Mouse (Mus musculus): ENCODE results near the gene Shkbp1.

The Shkbp1 gene

DNA sequence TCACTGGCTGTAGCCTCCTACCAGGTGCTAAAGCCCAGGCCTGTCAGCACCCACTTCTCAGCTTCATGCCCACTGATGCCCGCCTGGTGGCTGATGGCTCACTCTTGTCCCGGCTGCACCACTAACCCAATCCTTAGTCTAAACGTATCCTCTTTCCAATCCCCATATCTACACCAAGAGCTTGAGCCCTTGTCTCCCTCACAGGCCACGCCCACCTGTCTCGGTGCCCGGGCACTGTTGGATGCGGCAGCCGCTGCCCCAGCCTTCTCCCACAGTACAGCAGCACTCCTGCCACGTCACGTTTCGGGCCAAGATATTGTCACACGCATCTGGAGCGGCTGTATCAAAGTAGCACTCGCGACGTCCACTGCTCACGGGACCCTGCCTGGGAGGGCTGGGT, 45.5 kb downstream of the Shkbp1 start:
- no peak for DNase-seq (ENCODE audit: low spot score in 2 of 2)

DNA sequence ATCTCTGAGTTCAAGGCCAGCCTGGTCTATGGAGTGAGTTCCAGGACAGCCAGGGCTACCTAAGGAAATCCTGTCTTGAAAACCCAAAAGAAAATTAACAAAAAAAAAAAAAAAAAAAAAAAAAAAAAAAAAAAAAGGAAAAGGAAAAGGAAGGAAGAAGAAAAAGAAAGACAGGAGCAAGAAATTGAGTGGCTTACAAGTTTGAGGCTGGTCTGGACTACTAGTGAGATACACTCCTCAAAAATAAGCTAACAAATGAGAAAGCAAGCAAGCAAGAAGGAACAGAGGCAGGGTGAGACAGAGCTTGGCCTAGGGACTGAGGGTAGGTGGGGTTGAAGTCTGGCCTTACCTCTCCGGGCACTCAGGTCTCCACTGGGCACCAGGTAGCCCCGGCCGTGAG, 46.0 kb downstream of the Shkbp1 start:
- DNase-seq (ENCODE audit: low spot score in 2 of 2) = no peak

DNA sequence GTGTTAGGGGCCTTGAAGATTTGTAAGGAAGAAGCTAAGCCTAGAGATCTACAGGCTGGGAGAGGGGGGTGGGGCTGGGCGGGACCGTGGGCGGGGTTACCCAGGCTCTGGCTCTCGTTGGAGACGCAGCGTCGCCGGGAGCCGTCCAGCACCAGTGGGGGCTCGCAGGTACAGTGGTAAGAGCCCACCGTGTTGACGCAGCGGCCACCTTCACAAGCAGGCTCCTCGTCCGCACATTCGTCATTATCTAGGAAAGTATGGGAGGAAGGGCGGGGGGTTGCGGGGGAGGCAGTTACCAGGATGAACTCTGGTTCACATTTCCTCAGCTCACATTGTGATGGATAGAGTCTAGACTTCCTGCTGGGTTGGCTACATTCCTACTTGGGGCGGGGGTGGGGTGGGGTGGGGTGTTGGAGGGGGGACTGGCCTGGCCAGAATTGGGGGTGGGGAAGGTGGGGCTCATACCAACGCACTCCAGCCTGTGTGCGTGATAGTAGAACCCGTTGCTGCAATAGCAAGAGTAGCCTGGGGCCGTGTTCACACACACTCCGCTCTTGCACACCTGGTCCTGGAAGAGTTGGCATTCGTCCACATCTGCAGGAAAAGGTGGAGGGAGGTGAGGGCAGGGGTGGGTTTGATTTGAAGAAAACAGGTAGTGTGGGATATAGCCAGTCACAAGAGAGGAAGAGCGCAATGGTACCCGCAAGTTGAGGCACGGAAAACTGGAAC, 46.8 kb downstream of the Shkbp1 start:
- no peak for DNase-seq (ENCODE audit: low spot score in 2 of 2)

DNA sequence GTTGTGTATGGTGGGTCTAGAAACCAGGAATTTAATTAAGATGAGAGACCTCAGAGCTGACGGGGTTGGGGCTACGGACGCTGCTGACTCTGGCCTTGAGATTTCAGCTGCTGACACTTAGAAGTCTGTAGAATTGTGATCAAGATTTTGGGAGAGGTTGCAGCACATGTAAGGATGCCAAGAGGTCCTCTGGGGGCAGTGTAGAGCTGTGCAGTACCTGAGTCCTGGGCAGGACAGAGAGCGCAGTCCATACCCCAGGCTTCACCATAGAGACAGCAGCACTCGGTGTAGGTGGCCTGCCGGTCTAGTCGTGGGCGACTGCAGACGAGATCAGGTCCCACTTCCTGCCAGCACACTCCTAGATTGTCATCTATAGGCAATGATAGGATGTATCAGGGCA, 48.3 kb downstream of the Shkbp1 start:
- no peak for DNase-seq (ENCODE audit: low spot score in 2 of 2)

DNA sequence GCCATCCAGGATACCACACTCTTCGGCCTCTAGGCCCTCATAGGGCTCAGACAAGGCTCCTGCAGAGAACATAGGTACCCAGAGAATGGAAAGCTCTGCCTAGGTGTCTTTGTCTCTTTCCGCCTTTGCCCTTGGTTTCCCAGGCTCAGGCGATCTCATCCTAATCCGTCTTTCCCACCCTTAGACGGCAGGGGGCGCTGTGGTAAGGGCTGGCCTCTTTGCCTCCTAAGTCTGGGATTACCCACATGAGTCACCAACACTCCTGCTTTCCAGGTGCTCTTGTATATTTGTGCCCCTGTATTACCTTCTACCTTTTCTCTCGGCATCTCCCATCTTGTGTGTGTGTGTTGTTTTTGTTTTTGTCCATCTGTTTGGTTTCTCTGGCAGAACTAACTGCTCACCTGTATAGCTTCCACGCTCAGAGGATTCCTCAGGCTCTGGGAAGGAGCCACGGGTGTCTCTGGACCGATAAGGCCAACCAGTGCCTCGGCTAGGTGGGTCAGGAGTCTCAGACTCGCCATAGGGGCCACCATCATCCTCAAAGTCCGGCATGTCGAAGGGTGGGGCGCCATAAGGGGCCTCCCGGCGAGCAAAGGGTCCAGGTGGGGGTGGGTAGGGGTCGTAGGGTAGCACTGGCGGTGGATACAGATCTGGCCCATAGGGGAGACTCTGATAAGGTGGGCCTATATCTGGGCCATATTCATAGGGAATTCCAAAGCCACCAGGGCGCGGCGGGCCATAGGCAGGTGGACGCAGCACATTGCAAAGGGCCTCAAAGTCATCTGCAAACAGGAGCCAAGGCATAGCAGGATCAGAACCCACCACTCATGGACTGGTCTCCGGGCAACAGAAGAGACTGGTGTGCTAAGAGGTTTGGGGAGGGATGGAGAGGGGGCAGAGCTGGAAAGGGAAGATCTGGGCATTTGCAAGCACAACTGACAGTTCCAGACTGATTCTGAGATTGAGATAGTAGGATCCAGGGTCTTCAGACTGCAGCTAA, 49.4 kb downstream of the Shkbp1 start:
- DNase-seq (ENCODE audit: low spot score in 2 of 2) = no peak

DNA sequence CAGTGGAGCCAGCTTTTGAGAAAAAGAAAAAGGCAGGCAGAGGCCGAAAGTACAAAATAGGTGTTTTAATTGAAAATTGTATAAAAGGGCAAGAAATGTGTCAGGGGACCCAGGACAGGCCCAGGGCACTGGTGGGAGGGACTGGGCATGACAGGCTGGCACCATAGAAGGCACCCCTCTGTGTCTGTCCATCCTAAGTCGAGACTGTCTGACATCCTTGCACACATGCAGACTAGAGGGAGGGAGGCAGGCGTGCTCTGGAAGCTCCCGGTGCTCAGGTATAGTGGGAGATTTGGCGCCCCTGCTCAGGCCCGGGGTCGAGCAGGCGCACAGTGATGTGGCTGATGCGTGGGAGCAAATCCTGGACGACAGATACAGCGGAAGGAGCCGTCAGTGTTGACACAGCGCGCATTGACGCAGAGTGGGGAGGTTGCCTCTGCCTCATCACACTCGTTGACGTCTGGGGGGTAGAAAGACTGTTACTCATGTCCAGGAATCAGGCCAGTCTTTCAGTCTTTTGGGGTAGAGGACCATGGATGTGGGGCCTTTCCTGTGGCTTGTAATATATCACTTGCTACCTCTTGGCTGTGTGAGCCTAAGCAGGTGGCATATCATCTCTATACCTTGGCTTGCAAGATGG, 50.6 kb downstream of the Shkbp1 start:
- DNase-seq (ENCODE audit: low spot score in 2 of 2) = no peak

DNA sequence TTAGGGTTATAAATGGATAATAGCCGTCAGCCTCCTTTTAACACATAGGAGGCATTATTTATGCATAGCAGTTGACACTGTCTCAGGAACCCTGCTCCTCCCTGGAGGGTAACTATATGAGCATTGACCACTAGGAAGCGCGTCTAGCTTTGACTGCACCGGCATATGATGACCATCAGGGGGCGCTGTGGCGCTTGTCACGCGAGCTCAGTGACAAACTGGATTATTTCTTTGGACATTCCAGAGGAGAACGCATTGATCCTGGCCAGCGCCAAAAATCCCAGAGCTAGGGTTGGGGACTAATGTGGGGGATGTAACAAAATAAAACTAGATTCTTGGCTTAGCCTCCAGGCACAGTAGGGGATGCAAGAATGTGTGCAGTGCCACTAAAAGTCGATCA, 53.6 kb downstream of the Shkbp1 start:
- peak; percentile 75 to 80 for DNase-seq (ENCODE audit: low spot score in 2 of 2)

DNA sequence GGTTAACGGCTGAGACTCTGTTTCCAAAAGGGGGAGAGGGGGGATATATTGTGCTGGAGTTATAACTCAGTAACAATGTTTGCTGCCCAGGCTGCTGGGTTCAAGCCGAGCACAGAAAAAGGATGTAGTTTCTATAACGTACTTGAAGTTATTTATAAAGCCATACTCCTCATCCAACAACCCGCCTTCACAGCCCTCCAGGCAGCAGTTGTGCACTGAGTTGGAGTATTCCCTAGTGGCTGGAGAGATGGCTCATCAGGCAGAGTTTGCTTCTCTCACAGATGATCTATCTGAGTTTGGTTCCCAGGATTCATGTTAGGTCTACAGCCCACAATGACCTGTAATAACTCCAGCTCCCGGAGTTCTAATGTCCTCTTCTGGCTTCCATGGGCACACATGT, 55.0 kb downstream of the Shkbp1 start:
- no peak for DNase-seq (ENCODE audit: low spot score in 2 of 2)

DNA sequence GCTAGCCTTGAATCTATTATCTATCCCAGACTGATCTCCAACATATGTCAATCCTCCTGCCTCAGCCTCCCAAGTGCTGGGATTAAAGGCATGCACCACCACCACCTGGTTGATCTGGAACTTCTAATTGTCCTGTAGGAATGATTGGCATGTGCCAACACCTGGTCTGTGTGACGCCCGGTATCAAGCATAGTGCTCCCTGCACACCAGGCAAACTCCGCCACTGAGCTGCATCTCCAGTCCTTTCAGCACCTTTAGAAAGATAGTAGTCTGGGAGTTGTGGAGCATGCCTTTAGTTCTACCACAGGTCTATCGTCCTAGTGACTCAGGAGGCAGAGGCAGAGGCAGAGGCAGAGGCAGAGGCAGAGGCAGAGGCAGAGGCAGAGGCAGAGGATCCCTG, 55.5 kb downstream of the Shkbp1 start:
- no peak for DNase-seq (ENCODE audit: low spot score in 2 of 2)

DNA sequence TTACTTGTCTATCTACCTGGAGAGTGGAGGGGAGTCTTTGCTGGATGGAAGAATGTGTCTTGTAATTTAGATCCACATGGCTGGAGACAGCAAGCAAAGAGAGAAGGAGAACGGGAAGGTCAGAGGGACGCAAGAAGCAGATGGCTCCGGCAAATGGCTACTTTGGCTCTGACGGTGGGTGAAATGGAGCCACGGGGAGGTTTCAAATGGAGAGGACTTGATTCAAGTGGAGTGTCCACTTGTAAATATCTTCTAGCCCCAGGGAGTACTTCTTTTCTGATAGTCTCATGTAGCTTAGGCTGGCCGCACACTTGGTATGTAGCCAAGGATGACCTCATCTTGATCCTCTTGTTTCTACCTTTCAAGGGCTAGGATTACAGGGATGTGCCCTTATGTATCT, 57.0 kb downstream of the Shkbp1 start:
- no peak for DNase-seq (ENCODE audit: low spot score in 2 of 2)

DNA sequence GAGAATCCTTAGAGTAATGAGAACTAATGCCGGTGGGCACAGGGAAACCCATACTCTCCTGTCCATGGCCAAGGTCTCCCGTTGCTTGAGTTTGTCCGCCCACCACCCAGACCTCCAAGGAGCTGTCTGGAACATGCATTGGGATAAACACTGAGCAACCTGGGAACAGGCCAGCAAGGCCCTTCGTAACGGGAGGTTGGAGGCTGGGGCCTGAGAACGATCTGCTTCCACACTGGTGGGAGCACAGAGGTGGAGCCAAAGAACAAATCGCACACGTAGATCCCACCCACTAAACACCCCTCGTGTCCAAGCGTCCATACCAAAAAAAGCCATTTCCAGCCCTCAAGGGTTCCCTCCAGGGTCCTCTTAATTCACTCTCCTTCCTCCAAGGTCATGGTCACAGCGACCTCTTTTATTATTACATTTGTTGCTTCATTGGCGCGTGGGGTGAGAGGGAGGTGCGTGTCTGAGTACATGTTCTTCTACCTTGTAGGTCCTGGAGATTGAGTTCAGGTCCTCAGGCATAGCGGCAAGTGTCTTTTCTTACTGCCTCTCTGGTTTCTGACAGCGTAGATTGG, 57.7 kb downstream of the Shkbp1 start:
- peak in 1 of 2 experiments; percentile 71 for DNase-seq (ENCODE audit: low spot score in 2 of 2)

DNA sequence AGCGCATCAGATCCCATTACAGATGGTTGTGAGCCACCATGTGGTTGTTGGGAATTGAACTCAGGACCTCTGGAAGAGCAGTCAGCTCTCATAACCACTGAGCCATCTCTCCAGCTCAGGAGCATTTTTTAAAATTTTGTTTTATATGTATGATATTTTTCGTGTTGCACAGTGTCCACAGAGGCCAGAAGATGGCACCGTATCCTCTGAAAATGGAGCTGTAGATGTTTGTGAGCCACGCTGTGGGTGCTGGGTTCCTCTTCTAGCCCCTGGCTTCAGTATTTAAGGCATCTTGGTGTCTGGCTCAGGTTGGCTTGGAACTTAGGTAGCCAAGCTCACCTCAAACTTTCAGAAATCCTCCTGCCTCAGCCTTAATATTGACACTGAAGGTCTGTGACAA, 59.3 kb downstream of the Shkbp1 start:
- DNase-seq (ENCODE audit: low spot score in 2 of 2) = no peak

DNA sequence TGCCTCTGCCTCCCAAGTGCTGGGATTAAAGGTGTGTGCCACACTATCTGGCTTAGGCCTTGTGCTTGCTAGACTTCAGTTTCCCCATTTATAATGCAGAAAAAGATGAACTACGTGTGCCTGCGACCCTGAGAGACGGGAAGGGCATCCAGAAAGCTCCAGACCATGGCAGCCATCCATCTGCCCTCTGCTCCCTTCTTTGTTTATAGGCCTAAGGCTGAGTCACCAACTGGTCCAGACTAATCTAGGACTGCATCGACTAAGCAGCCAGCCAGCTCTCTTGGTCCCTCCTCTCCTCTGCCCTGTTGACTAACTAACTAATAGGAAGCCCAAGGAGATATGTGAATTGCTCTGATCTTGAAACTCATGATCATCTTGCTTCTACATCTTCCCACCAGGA, 59.9 kb downstream of the Shkbp1 start:
- no peak for DNase-seq (ENCODE audit: low spot score in 2 of 2)
